Mouse (Mus musculus) lung, embryonic 14.5 days (tissue): ENCODE measurements around the gene Wdr64. TPM values are rescaled to one million over a fixed set of nuclear protein-coding genes. Genes with fewer than 3 reads are reported as not detected.

Experiments used
- ATAC-seq: fragments of 200-750 bp; cut with Nextera tagmentation; 2 replicates; pipeline ENCODE4 v1.8.0; 2017; ENCODE audit warnings: mild to moderate bottlenecking, moderate TSS enrichment, moderate library complexity; ENCODE audit not compliant: insufficient read depth
- DNase-seq: peaks from one replicate; pipeline ENCODE4 v3.0.0-alpha.2; 2015
- H3K27ac ChIP-seq: fragments of 300-500 bp; sonication (generic); 2 replicates; pipeline ENCODE4 v1.5.1; 2014; ENCODE audit warnings: low read depth, mild to moderate bottlenecking, moderate library complexity
- H3K27me3 ChIP-seq: fragments of 300-500 bp; sonication (generic); 2 replicates; pipeline ENCODE4 v1.6.1; 2014; ENCODE audit warnings: low read length, control low read depth; ENCODE audit not compliant: insufficient read depth
- H3K36me3 ChIP-seq: fragments of 300-500 bp; sonication (generic); 2 replicates; pipeline ENCODE4 v1.6.1; 2014; ENCODE audit warnings: control low read depth; ENCODE audit not compliant: insufficient read depth
- H3K4me1 ChIP-seq: fragments of 300-500 bp; sonication (generic); 2 replicates; pipeline ENCODE4 v1.6.1; 2014; ENCODE audit warnings: antibody characterized with exemption, control low read depth; ENCODE audit not compliant: insufficient read depth
- H3K4me2 ChIP-seq: fragments of 300-500 bp; sonication (generic); 2 replicates; pipeline ENCODE4 v1.6.1; 2014; ENCODE audit warnings: mild to moderate bottlenecking
- H3K4me3 ChIP-seq: fragments of 300-500 bp; sonication (generic); 2 replicates; pipeline ENCODE4 v1.5.1; 2014; ENCODE audit warnings: low read depth, low read length
- H3K9ac ChIP-seq: fragments of 300-500 bp; sonication (generic); 2 replicates; pipeline ENCODE4 v1.6.1; 2014
- H3K9me3 ChIP-seq: fragments of 300-500 bp; sonication (generic); 2 replicates; pipeline ENCODE4 v1.6.1; 2016; ENCODE audit warnings: low read depth, low read length, control low read depth
- CTCF ChIP-seq: IDR thresholded peaks from 2 replicates; pipeline ENCODE4 v1.5.1; 2016; ENCODE audit warnings: antibody characterized with exemption, low read depth
- WGBS: fragments of 180-500 bp; shearing (Covaris S2); extraction: QIAGEN DNeasy Blood & Tissue Kit; methylation state at CpG from one replicate; pipeline ENCODE4 v1.1.7; 2014; 5-methylcytosine and 5-hydroxymethylcytosine counted together
- polyA plus RNA-seq: library from polyadenylated mRNA; unstranded; fragments of >200 nt; fragmentation: Nextera tagmentation; extraction: Ambion mirVana; gene quantifications from 2 replicates; pipeline ENCODE4 v1.2.1, GENCODE M21; 2014

The Wdr64 gene
- polyA plus RNA-seq, 1 experiment from 2014 or later, result not detected

DNA sequence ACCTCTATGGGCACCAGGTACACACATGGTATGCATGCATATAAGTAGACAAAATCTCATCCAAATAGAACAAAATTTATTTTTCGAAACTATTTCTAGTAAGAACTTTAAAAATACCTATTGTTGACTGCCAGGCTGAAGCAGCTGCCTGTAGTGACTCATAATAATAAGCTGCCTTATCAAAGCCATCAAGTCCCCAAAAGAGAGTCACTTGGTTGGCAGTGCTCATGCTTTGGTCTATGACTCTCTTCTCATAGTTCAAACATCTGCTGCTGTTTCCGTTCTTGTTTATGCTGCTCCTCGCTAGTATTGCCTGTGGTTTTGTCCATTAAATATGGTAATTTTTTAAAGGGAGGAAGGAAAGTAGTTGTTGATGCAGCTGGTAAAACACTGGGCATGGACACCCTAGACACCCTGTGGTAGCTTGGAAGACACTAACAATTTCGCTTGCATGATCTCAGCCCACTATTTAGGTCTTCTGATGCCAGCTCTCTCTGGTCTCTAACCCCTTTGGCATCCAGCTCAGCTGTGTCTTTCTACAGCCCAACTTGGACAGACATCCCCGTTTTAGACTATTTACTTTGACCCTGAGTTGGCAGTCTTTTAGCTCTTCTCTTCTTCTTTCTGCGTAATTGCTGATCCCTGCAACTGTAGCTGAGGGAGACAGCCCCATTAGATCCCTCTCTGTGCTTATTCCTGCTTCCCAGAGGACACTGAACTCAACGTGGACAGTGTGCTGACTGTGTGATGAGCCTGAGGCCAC is 24.6 kb upstream of the Wdr64 start:
- TF ChIP-seq CTCF, result no peak
- Histone ChIP-seq H3K27me3 (no peaks in the 10 kb centered on the region), H3K4me2 (no peak overlapping the region), H3K4me3 (no peak overlapping the region), H3K27ac (no peak overlapping the region), H3K36me3 (no peaks in the 10 kb centered on the region), H3K9me3 (no peaks in the 10 kb centered on the region), H3K4me1 (no peaks in the 10 kb centered on the region), H3K9ac (no peak overlapping the region)
- ATAC-seq, result no peak
- WGBS, result 71% methylated on average over 7 of the region's 7 CpGs
- DNase-seq, result no peak

DNA sequence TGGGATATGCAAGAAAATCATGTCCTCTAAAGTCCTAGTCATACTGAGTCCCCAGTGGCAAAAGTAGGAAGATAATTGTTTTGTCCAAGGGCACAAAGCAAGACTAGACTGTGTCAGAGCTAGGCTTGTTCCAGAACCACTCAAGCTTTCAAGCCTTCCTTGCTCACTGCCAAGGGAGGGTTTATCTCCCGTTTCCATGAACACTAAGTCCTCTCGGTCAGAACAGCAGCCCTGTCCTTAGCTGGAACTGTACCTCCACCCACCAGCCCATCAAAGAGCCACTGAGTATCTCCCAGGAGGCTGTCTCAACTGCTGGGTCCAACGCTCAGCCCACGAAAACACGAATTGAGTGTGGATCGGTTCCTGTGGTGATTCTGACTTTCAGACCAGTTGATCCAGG is 23.3 kb upstream of the Wdr64 start:
- WGBS, result 81% methylated on average over 6 of the region's 6 CpGs
- Histone ChIP-seq H3K27ac (no peak overlapping the region), H3K4me3 (no peak overlapping the region), H3K27me3 (no peaks in the 10 kb centered on the region), H3K9ac (no peak overlapping the region), H3K9me3 (no peaks in the 10 kb centered on the region), H3K36me3 (no peaks in the 10 kb centered on the region), H3K4me1 (no peaks in the 10 kb centered on the region), H3K4me2 (no peak overlapping the region)
- no peak for TF ChIP-seq CTCF
- DNase-seq (no peak), ATAC-seq (no peak)

DNA sequence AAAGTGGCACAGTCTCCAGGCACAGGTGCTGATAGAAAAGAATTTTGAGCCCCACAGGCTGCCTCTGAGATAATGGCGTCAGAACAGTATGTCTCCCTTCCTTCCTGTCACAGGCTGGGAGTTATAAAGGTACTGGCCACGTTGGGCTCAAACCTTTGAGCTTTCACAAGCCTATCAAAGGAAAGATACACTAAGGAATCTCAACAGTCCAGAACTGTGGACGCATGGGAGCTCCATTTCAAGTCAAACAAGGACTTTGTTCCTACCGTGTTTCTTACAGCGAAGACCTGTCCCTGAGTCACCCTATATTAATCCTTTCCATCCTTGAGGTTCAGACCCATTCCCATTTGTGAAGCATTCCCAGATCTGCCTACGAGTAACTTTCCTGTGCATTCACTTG is 20.9 kb upstream of the Wdr64 start:
- H3K9me3 ChIP-seq, result no peaks in the 10 kb centered on the region
- WGBS, result 76% methylated on average over 6 of the region's 6 CpGs
- no peaks in the 10 kb centered on the region for H3K27me3 ChIP-seq
- no peak overlapping the region for H3K9ac ChIP-seq
- DNase-seq (no peak), ATAC-seq (no peak)
- H3K4me2 ChIP-seq, result no peak overlapping the region
- no peak for TF ChIP-seq CTCF
- H3K4me3 ChIP-seq, result no peak overlapping the region
- H3K36me3 ChIP-seq, result no peaks in the 10 kb centered on the region
- H3K4me1 ChIP-seq, result no peaks in the 10 kb centered on the region
- H3K27ac ChIP-seq, result no peak overlapping the region

DNA sequence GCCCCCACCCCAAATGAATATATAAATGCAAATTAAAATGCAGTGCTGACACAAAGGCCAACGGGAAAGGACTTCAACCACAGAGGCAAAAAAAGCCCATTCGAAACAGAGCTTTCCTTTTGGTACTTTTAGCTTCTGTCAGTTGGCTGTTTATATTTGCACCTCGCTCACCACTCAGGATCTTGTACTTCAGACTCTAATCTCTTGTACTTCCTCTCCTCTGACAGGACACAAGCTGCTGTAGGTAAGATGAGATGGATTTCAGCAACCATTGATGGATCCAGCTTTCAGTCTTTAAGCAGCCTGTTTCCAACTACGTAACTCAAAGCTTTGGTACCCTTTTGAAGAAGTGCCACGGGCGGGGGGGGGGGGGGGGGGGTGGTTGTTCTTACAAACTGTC is 17.4 kb upstream of the Wdr64 start:
- no peak overlapping the region for H3K9ac ChIP-seq
- no peak overlapping the region for H3K4me3 ChIP-seq
- DNase-seq, result no peak
- H3K27me3 ChIP-seq, result no peaks in the 10 kb centered on the region
- TF ChIP-seq CTCF, result no peak
- H3K27ac ChIP-seq, result no peak overlapping the region
- 56% methylated on average over 5 of the region's 6 CpGs for WGBS
- H3K4me2 ChIP-seq, result no peak overlapping the region
- no peak for ATAC-seq
- no peaks in the 10 kb centered on the region for H3K9me3 ChIP-seq
- no peaks in the 10 kb centered on the region for H3K4me1 ChIP-seq
- peaks cover under 1% of the 10 kb centered on the region; the same call in 1 of the 2 replicates for H3K36me3 ChIP-seq

DNA sequence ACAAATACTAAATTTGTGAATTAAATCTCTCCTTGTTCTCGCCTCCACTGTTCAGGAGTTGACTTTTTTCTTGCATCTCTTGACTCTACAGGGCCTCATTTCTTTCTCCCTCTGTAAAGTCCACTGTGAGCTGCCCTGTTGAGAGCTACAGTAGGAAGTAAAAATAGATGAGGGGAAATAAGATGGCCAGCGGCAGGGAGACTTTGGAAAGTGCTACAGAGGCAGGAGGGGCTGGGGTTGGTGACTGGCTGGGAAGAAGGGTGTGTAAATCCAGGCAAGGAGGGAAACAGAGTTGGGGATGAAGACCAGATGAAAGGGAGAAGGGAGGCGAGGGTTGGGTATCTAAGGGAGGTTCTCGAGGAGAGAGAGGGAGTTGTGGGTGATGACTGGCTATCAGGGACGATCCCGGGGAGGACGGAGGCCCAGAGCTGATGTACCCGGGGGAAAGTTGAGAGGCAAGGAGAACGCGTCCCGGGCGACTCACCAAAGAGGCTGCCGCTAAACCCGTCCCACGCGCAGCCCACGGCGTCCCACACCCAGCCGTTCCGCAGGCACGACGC is 6.6 kb upstream of the Wdr64 start:
- H3K36me3 ChIP-seq, result 0 out of 2 replicates have a peak, but pooled peaks cover 5% of the 10 kb centered on the region
- no peaks in the 10 kb centered on the region for H3K4me1 ChIP-seq
- H3K9me3 ChIP-seq, result no peaks in the 10 kb centered on the region
- DNase-seq, result peak; percentile 31
- H3K27me3 ChIP-seq, result no peaks in the 10 kb centered on the region
- TF ChIP-seq CTCF, result no peak
- peak overlapping the region; percentile 88 for H3K4me2 ChIP-seq
- peak overlapping the region; percentile 72 for H3K4me3 ChIP-seq
- peak overlapping the region; percentile 79 for H3K9ac ChIP-seq
- no peak for ATAC-seq
- H3K27ac ChIP-seq, result peak overlapping the region; percentile 83
- WGBS, result under 1% methylated on average over 22 of the region's 22 CpGs

DNA sequence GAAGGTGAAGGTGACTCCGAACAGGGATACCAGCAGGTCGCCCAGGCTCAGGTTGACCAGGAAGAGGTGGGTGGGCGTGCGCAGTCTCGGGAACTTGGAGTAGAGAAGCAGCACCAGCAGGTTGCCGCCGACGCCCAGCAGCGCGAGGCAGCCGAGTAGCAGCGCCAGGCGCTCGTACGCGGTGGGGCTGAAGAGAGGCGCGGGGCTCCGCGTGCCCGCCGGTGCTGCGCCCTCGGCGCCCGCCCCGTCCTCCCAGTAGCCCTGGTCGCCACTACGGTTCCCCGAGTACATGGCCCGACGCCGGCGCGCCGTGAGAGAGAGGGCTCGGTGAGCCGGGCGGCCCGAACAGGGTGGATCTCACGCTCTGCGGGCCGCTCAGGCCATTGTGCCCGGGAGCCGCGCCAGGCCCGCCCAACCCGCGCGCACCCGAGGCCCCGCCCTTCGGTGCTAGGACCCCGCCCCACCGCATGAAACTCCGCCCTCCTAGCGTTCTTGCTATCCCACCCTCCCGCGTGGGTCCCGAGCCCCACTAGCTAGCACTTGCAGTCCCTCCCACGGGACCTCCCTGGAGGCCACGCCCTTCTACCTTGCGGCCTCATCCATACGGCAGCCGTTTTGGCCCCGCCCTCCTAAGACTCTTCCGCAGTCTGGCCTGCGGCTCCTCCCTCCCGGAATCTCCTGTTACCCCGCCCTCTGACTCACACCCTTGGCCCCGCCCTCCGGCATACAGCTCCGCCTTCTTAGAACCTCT is 6.0 kb upstream of the Wdr64 start, which contains the start of the genes Opn3 and Chml:
Gene Opn3, minus strand, starts transcription at position 531 of the 751 bp plus-strand sequence.
Gene Chml, minus strand, starts transcription at position 656 of the 751 bp plus-strand sequence.
- DNase-seq (peak; percentile 99), ATAC-seq (peak; percentile 98)
- 0 out of 2 replicates have a peak, but pooled peaks cover 3% of the 10 kb centered on the region for H3K36me3 ChIP-seq
- peak within 1 kb of the TSS; percentile 83 for H3K27ac ChIP-seq
- H3K4me1 ChIP-seq, result no peaks in the 10 kb centered on the region
- H3K27me3 ChIP-seq, result no peaks in the 10 kb centered on the region
- TF ChIP-seq CTCF, result no peak
- no peaks in the 10 kb centered on the region for H3K9me3 ChIP-seq
- peak within 1 kb of the TSS; percentile 79 for H3K9ac ChIP-seq
- H3K4me2 ChIP-seq, result peak within 1 kb of the TSS; percentile 88
- WGBS, result 1% methylated on average over 66 of the region's 73 CpGs
- H3K4me3 ChIP-seq, result peak within 1 kb of the TSS; percentile 72

DNA sequence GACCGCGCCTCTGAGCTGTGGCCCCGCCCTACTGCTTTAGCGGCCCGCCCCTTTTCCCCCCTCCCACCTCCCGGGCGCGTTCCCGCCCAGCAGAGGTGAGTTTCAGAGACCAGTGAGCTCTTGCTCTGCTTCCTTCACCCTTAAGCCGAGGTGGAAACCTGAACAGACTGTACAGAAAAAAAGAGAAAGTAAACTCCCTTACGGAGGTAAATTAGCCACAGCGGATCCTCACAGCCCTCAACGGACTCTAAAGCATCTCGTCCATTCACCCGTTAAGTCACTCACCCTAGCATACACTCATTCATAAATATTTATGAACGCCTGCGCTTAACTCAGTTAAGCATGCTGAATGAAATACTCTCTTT is 5.4 kb upstream of the Wdr64 start:
- peak; percentile 86; the same call in 1 of the 2 replicates for ATAC-seq
- H3K9me3 ChIP-seq, result no peaks in the 10 kb centered on the region
- peak overlapping the region; percentile 59 for H3K4me2 ChIP-seq
- peak overlapping the region; percentile 36; the same call in 1 of the 2 replicates for H3K9ac ChIP-seq
- H3K36me3 ChIP-seq, result no peaks in the 10 kb centered on the region
- H3K27ac ChIP-seq, result no peak overlapping the region
- TF ChIP-seq CTCF, result no peak
- no peak for DNase-seq
- no peaks in the 10 kb centered on the region for H3K27me3 ChIP-seq
- peak overlapping the region; percentile 72 for H3K4me3 ChIP-seq
- under 1% methylated on average over 17 of the region's 17 CpGs for WGBS
- H3K4me1 ChIP-seq, result no peaks in the 10 kb centered on the region
